Mouse (Mus musculus): Measurements from ENCODE around the gene Igbp1. TPM values are rescaled to one million over a fixed set of nuclear protein-coding genes. Genes with fewer than 3 reads are reported as not detected.

Igbp1 gene
- polyA plus RNA-seq (2021; fragmentation: Nextera tagmentation), result 27.0 and 31.3 TPM in 2 replicates
- long read RNA-seq, experiment 1, transcript Igbp1-201 (6 exons, 1,518 nt), result major isoform, 49 of 52 reads
- long read RNA-seq, experiment 1, partial matches to known transcripts, result 3 of 52 reads
- long read RNA-seq, experiment 1, other reads (novel, unspliced or antisense), result 0 of 52 reads
- long read RNA-seq, experiment 2, full-length matches to known transcripts, result 77 of 77 reads
- long read RNA-seq, experiment 2, partial matches to known transcripts, result 0 of 77 reads
- long read RNA-seq, experiment 2, other reads (novel, unspliced or antisense), result 0 of 77 reads

GRCm38 (mm10) chrX:100494068-100494978 is at the start of gene Igbp1:
Gene Igbp1, plus strand, starts transcription at chrX:100494291.

DNA sequence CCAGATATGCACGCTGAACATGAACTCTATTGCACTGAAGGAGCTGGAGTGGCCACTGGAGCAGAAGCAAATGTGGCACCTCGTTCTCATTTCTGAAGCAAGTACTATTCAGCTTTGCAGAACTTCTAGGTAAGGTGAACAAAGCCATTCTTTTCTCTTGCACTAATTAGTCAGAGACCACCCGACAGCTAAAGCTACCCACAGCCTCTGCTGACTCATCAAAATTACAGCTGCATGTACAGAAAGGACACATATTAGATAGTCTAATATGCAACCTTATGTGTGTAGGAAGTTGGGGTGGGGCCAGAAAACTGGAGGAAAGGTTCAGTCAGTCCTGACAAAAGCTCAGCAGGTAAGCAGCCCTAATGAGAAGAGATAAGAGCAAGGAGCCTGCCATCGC is 30.4 kb downstream of the Igbp1 start, which contains the start of gene Dgat2l6:
Gene Dgat2l6 (plus strand): TSS at position 368 of the 400 bp plus-strand sequence.

Other genes with a start within 250 kb of the Igbp1 start
- not detected in 2 replicates for gene Otud6a, start 65.3 kb upstream of the Igbp1 start, polyA plus RNA-seq (2021; fragmentation: Nextera tagmentation)
- gene Awat2, start 51.6 kb upstream of the Igbp1 start, polyA plus RNA-seq (2021; fragmentation: Nextera tagmentation), result 0.21 and 0.26 TPM in 2 replicates
- gene Dgat2l6, start 30.5 kb downstream of the Igbp1 start, polyA plus RNA-seq (2021; fragmentation: Nextera tagmentation), result 0.04 TPM in 1 of 2 replicates, not detected in the other
- not detected in 2 replicates for gene Awat1, start 78.0 kb downstream of the Igbp1 start, polyA plus RNA-seq (2021; fragmentation: Nextera tagmentation)
- gene P2ry4, start 100.6 kb downstream of the Igbp1 start, polyA plus RNA-seq (2021; fragmentation: Nextera tagmentation), result not detected in 2 replicates
- gene Arr3, start 111.2 kb downstream of the Igbp1 start, polyA plus RNA-seq (2021; fragmentation: Nextera tagmentation), result 0.18 TPM in 1 of 2 replicates, not detected in the other
- 0.18 and 0.21 TPM in 2 replicates for gene Kif4, start 131.4 kb downstream of the Igbp1 start, polyA plus RNA-seq (2021; fragmentation: Nextera tagmentation)
- gene Pdzd11, start 132.3 kb downstream of the Igbp1 start, polyA plus RNA-seq (2021; fragmentation: Nextera tagmentation), result 84.5 and 94.6 TPM in 2 replicates
- 3.9 and 4.5 TPM in 2 replicates for gene Gdpd2, start 235.6 kb downstream of the Igbp1 start, polyA plus RNA-seq (2021; fragmentation: Nextera tagmentation)

All from layer of hippocampus, adult 6 months (tissue).